Mouse (Mus musculus) T-helper 17 cell (primary cell): ENCODE results near the gene Tiam2.

Experiments used
- in situ Hi-C, 2 experiments: fragments of 300-600 bp; cut with MboI, MseI; formaldehyde crosslinking; loops; 1 replicate in 1 of 2; 2 replicates in 1 of 2; pipeline ENCODE4 v1.15.1; 2025; ENCODE audit warnings: high pct_unique_total_duplicates in 2 of 2

Tiam2 gene

DNA sequence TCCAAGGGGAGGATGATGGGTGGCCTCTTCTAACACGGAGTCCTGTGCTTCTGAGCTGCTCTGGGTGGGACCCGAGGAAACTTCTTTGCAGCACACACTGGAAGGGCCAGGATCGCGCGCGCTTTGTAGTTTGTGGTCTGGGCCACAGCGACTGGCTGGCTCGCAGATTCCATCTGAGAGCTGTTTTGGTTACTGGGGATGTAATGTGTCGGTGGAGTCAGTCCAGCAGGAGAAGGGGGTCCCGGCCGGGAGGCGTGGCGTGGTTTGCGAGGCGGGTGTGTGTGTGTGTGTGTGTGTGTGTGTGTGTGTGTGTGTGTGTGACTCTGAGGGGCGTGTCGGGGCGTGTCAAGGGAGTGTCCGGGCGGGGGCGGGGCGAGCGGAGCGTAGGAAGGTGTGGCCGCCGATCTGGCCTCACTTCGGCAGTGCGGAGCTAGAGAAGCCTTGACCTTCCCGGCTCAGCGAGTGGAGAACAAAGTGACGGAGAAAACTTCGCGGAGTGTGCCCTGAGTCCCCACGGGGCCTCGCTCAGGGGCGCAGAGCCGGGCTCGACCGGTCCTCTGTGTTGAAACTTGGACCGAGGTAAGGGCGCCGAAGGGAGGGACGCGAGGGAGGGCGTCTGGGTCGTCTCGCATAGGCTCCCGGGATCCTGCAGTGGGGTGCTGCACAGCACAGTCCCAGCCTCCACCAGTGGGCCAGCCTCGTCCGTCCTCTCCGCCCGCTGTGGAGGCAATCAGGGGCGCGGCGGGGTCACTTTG, at the start of gene Tiam2:
Gene Tiam2 (plus strand): TSS at position 426 of the 755 bp plus-strand sequence.
- in situ Hi-C loops: no loop called here

- in situ Hi-C loops: no loop called here
Measured at GRCm38 (mm10) chr17:3280321-3280720, 46.1 kb upstream of the Tiam2 start.

GRCm38 (mm10) chr17:3281939-3282338, 44.4 kb upstream of the Tiam2 start:
- in situ Hi-C loops: no loop called here

GRCm38 (mm10) chr17:3285030-3285671, 41.2 kb upstream of the Tiam2 start:
- in situ Hi-C loops: no loop called here

DNA sequence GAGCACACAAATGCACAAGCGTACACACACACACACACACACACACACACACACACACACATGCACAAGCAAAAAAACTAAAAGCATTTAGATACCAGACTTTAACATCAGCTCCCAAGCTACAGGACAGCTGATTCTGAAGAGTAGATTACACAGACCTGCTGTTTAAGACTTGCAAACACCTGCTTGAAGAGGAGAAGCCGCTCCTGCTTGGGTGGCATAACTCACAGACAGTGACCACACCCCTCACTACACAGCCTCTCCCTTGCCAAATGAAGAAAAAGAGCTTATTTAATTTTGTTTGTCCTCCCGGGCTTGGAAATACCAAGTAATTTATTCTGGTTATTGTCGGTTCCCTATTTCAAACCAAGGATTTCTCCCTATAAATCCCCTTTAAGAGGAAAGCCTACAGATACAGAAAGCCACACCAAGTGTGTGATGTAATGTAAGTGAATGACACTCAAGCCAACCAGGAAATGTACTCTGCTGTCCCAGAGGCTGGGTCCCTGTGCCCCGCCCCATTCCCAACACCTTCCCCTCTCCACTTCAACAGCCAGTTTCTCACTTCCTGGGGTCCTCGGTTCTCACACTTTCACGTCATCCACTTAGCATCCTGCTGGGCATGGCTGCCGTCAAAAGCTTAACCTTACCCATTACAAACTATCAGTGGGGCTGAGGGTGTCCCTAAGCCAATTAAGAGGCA, 40.1 kb upstream of the Tiam2 start:
- in situ Hi-C loops: no loop called here

- in situ Hi-C loops: no loop called here
Measured at GRCm38 (mm10) chr17:3288341-3288740, 38.0 kb upstream of the Tiam2 start.

GRCm38 (mm10) chr17:3295097-3295496, 31.3 kb upstream of the Tiam2 start:
- in situ Hi-C loops: no loop called here

- in situ Hi-C loops: no loop called here
Measured at GRCm38 (mm10) chr17:3299487-3299886, 26.9 kb upstream of the Tiam2 start.

DNA sequence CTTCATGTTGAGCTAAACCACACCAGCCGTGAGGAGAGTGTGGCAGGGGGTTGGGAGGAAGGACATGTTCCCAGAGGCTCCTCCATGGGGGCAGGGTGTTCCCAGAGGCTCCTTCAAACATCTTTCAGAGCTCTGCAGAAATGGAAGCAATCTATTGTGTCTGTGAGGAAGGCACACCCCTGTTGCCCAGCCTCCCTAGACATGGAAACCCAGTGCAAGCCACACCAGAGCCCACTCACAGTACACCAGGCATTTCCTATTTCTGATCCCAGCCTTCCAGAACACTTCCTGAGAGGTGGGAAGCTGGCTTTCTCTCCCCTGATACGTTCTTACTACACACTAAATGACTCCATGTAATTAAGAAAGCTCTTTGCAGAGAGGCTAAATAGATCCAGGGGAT, 20.4 kb upstream of the Tiam2 start:
- in situ Hi-C loops: no loop called here

DNA sequence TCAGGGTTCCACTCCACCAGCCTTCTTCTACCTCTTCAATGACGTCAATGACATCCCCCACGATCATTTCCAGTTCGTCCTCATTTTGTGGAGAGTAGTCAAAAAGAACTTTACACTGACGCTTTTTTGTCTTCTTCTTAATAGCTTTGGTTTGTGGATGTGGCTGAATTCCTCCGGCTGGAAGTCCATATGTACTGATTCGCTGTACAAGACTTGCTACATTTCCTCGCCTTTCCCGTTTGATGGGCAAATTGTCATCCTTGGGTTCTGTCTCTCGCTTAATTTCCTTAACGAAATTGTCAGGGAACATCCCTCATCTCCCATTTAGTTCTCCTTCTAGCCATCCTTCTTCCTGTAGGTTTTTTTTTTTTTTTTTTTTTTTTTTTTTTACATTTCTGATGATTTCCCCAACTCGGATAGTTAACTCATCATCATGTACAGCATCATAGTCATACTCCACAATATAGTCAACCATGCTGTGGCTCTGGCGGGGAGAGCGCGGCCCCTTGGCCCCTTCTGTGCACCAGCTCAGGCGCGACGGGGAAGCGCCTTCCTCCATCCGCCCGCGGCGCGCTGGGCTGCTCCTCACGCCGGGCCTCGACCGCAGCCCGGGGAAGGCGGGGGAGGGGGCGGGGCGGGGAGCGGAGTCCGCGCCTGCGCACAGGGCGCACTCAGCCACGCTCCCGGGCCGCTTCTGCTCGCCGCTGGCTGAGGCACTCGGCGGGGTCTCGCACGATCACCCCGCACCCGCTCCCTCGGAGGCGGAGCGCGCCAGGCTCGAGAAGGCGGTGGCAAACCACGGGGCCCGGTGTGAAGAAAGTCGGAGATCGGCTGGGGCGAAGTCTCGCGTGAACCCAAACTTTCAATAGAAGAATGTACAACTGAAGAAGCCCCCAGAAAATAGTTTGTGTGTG, 12.4 kb upstream of the Tiam2 start:
- in situ Hi-C loops: loop anchor here in 1 of 2 experiments (10.0 kb wide), 1 partner anchor 219 kb away; no protein-coding TSS in a partner anchor

- in situ Hi-C loops: loop anchor here (5.0 to 10.0 kb wide), 2 partner anchors 220 to 237 kb away; no protein-coding TSS in a partner anchor
Measured at GRCm38 (mm10) chr17:3314625-3315020, 11.8 kb upstream of the Tiam2 start.

DNA sequence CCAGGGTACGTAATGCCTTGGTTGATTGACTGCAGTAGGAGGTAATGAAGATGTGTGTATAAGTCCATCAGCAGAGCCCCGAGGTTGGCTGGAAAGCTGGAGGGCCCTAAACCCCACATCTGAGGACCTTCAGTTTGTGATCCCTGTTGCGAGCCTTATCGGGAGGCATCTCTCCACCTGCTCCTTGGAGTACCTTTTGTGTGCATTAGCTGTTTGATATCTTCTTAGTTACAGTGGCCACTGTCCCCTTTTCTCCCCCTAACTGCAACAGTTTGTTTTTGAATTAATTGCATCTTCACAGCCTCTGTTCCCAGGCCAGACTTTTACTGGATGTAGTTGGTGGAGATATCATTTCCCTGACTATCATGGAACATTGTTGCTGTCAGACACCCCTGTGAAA, 10.8 kb upstream of the Tiam2 start:
- in situ Hi-C loops: loop anchor here (5.0 to 10.0 kb wide), 2 partner anchors 221 to 238 kb away; no protein-coding TSS in a partner anchor

- in situ Hi-C loops: no loop called here
Measured at GRCm38 (mm10) chr17:3326903-3327279, 518 bp downstream of the Tiam2 start.

DNA sequence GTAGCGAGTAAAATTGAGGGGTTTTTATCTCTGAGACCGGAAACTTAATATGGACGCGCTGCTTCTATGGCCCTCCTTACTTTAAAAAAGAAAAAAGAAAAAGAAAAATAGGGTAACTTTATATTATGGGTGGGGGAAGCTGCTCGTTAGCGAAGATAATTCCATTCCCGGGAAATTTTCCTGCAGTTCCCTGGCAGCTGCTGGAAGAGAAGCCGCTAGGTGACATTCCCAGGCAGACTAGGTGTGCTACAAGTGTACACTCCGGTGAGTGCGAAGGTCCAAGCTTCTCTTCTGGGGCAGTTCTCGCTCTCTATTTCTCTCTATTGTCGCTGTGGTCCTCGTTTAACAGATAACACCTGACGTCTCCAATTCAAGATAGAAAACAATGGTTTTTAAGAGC, 962 bp downstream of the Tiam2 start:
- in situ Hi-C loops: no loop called here

- in situ Hi-C loops: no loop called here
Measured at GRCm38 (mm10) chr17:3328820-3329219, 2.4 kb downstream of the Tiam2 start.

DNA sequence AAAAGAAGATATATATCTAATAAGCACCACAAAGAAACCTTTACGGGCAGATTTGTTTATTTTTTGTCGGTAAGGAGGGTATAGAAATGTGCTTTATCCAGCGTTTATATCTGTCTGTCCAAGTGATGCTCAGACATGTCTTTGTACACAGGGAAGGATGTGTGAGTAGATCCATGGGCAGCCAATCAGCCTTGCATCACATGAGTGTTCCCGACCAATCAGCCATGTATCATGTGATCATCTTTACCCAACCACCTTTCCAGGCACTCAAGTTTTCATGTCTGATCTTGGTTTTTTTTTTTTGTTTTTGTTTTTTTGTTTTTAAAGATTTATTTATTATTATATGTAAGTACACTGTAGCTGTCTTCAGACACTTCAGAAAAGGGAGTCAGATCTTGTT, 3.1 kb downstream of the Tiam2 start:
- in situ Hi-C loops: no loop called here

- in situ Hi-C loops: no loop called here
Measured at GRCm38 (mm10) chr17:3331721-3332461, 5.5 kb downstream of the Tiam2 start.

DNA sequence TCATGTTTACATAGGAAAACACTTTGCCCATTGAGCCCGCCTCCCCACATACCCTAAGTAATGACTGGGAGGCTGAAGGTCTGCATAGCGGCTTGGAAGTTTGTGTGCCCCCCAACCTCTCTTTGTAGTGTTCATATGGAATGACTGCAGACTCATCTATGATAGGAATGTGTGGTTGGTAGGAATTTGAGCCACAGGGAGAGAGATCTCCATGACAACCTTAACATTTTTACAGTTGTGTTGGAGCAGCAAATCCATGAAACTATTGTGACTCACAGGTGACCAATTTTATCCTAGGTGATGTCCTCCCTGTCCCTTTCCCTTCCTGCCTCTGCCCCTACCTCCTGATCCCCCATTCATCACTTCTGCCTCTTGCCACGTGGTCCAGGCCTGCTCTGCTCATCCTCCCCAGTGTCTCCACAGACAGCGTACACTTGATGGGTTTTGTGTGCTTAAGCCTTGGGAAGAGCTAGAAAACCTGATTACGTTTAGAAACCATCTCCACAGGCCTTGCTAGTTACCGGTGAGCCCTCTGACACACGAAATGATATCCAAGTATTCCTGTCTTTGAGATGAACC, 9.9 kb downstream of the Tiam2 start:
- in situ Hi-C loops: no loop called here

DNA sequence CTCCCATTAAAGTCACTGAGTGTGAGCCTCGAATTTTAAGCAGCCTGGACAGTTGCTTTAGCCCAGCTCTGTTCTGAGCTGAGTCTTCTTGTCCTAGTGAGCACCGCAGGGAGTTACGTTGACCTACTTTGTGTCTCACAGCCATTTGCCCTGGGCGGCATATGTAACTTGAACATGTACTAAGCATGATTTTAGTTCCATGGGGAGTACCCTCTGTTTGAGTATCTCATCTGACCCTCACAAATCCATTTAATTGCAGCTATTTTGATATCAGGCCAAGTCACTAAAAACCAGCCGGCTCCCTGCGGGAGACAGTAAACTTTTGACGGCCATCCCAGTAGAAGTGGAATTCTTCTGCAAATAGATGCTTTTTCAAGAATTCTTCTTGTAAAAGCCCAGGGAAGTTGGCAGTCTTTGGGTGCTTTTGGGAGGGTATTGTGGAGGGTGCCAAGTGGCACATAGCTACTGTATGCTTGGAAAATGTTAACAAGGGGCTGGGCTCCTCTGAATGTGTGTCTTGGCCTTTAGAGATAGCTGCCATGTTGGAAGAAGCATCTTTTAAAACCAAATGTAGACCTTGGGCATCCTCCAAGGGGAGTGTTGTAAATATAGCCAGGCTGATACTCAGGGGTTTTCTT, 10.6 kb downstream of the Tiam2 start:
- in situ Hi-C loops: no loop called here

DNA sequence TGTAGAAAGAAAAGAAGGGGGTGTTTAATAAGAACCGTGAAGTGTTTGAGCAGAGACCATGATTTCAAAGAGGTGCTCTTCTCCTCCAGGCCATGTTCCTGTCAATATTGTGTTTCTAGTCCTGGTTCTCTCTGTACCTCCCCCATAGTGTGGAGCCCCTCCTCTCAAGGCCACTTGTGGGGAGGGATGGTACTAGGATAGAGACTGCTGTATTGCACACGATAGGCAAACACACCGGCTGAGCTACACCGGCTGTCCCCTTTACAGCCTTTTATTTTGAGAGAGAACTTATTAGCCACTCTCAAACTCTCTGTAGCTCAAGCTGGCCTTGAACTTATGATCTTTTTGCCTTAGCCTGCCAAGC, 11.1 kb downstream of the Tiam2 start:
- in situ Hi-C loops: no loop called here
